Mouse (Mus musculus): ENCODE data around the gene Fgf15. TPM values are rescaled to one million over a fixed set of nuclear protein-coding genes. Genes with fewer than 3 reads are reported as not detected.

Gene Fgf15
- not detected for total RNA-seq (2021)
- long read RNA-seq, experiment 1: 0 reads
- long read RNA-seq, experiment 2: 0 reads

DNA sequence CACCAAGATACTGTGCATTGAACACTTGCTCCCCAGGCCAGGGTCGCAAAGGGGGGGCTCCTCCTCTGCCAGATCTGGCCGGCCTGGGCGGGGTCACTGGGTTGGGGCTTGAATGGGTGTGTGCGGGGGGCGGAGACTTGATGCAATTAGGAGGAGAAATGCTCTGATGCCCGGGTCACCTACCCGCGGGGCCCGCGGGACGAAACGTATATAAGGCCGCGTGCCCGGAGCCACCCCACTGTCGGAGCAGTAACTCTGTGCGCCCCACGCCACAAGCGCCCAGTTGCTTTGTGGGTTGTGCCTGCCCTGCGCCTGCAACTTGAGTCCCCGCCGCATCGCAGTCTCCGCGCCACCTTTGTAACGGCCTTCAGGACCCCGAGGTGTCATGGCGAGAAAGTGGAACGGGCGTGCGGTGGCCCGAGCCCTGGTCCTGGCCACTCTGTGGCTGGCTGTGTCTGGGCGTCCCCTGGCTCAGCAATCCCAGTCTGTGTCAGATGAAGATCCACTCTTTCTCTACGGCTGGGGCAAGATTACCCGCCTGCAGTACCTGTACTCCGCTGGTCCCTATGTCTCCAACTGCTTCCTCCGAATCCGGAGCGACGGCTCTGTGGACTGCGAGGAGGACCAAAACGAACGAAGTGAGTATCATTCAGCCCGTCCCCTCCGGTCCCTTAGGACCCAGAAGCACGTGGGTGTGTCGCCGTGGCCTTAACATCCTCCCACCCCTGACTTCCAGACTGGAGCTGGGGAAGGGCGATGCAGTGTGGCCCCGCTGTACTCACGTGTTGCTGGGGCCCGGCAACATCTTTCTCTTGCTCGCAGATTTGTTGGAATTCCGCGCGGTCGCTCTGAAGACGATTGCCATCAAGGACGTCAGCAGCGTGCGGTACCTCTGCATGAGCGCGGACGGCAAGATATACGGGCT is at the start of gene Fgf15:
Gene Fgf15 (plus strand): TSS at position 238 of the 925 bp plus-strand sequence.
- DNase-seq: peak in 1 of 2 experiments; percentile 11

DNA sequence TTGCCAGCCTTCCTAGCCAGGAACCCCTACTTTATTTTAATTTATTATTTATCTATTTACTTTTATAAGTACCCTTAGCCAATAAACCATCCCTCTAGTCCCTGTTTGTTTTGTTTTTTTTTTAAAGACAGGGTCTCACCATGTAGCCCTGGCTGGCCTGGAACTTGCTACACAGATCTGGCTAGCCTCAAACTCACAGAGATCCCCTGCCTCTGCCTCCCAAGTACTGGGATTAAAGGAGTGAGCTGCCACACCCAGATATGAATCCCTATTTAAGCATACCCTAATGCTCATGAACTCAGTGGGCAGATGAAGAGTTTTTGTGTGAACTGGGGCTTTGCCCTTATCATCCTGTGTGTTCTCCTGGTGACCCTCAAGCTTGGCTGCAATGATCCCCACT is 49.3 kb upstream of the Fgf15 start, which contains the start of gene Fgf4:
Gene Fgf4 (plus strand): TSS at position 301 of the 400 bp plus-strand sequence.
- DNase-seq: no peak

DNA sequence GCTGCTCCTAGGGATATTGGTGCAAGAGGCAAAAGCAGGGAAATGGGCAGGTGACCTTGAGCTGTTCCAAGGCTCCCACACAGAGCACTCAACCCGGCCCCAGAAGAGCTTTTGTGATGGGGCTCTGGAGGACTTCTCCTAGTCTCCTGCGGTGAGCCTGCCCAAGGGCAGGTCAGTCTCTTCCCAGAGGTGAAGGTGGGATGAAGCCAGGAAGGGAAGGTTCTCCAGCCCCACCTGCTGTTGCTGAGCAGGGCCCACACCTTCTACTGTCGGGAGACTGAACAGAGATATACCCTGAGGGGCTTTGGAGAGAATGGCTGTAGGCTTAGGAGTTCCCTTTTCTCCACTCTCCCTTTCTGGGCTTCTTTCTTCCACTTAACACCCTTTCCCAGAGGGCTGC is 45.0 kb upstream of the Fgf15 start:
- DNase-seq: no peak

DNA sequence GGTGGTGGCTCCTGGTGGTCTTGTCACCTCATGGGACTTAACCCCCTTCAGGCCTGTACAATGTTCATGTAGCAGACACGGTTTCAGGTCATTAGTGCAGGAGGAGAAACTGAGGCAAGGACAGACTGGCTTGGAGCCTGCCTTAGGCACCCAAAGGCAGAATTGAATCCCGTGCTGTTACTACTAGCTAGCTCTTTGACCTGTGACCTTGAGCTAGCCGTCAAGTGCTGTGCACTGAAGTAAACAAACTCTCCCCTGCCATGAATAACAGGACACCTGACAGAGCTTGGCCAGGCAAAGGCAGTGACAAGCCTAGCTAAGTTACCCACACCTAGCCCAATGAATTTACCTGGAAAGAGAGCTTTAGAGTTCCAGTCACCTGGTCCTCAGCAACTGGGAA is 41.4 kb upstream of the Fgf15 start:
- DNase-seq: no peak

DNA sequence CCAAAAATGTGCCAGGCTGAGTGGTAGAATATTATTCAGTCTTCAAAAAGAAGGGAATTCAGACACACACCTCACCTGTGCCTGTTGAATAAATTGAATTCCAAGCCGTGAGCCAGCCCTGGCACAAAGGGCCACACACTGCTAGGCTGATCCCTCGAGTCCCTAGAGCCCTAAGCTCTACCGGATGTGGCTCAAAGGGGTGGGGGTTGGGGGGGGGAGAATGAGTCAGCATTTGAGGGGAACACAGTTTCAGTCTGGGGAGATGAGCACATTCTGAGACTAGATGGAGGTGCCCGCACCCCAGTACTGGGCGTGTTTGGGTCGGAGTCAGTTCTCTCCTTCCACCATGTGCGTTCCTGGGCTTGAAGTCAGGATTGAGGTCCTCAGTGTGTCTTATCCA is 39.2 kb upstream of the Fgf15 start:
- no peak for DNase-seq

DNA sequence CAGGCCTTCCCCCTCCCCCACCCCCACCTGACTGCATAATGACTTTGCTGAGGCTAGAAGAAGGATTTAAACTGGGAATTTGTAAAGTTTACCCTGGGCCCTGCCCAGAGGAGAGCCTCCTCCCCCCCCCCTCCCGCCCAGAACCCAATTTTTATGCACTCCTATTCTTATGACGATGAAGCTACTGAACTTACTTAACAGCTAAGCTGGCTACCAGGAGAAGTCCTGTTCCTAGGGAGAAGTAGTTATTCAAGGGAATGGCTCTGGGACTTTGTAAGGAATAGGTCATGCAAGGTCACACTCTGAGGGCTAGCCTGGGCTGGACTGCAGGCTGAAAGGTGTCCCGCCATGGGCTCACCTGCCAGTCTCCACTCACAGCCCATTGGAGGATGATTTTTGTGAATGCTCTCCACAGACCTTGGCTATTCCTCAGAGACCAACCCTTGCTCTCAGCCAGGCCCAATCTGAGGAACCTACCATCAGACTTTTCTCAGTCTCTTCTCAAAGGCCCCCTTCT is 38.4 kb upstream of the Fgf15 start:
- no peak for DNase-seq

DNA sequence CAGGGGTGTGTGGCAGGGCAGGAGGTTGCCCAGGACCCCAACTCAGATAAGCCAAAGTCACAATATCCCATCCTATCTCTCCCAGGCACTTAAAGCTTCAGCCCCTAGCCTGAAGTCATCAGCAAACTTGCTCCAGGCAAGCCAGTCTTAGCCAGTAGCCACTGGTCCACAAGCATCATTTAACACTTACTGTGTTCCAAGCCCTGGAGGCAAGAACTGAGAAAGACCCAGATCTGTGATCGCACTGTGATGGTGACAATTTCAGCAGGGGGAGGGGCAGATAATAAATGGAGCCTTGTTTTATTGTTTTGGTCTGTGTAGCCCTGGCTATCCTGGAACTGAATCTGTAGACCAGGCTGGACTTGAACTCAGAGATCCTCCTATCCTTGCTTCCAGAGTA is 37.6 kb upstream of the Fgf15 start:
- no peak for DNase-seq

DNA sequence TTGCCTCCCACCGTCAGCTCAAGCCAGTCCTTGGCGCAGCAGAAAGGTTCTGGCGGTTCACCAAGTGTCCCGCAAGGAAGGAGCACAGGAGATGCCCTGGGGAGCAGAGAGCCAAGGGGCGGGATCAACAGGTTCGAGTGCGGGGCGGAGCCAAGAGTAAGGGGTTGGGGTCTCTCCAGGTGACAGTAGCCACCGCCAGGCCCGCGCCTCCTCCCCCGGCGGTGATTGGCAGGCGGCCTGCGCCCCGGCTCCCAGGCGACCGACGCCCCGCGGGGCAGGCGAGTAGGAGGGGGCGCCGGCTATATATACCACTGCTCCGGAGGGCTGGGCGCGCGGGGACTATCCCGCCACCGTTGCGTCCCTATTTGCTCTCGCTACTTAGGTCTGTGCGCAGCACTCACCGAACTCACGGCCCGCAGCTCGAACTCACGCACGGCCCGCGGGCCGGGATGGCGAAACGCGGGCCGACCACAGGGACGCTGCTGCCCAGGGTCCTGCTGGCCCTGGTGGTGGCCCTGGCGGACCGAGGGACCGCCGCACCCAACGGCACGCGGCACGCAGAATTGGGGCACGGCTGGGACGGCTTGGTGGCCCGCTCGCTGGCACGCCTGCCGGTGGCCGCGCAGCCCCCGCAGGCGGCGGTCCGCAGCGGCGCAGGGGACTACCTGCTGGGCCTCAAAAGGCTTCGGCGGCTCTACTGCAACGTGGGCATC is 35.1 kb upstream of the Fgf15 start:
- DNase-seq: no peak

DNA sequence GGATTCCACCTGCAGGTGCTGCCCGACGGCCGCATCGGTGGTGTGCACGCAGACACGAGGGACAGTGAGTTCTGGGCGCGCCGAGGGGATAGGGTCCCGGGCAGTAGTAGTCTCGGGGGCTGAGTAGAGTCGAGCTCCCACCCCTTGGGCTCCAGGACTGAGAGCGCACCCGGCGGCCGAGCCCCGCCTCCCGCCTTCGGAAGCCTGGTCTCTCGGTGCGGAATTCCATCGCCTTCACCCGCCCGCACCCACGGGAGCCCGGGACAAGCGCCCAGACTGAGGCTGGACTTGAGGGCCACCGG is 34.6 kb upstream of the Fgf15 start:
- DNase-seq: peak in 1 of 2 experiments; percentile 30

DNA sequence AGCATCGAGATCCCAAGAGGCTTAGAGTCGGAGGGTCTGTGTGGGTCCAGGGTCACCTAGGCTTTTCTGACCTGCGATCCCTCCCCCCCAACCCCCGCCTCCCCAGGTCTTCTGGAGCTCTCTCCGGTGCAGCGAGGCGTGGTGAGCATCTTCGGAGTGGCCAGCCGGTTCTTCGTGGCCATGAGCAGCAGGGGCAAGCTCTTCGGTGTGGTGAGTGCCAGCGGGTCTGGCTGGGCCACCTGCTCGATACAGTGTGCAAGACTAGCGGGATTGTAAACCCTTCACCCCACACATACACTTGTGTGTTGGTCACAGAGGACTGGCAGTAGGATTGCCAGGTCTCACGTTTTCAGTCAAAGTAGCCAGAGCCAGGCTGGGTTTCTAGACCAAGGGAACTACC is 34.2 kb upstream of the Fgf15 start:
- DNase-seq: no peak

DNA sequence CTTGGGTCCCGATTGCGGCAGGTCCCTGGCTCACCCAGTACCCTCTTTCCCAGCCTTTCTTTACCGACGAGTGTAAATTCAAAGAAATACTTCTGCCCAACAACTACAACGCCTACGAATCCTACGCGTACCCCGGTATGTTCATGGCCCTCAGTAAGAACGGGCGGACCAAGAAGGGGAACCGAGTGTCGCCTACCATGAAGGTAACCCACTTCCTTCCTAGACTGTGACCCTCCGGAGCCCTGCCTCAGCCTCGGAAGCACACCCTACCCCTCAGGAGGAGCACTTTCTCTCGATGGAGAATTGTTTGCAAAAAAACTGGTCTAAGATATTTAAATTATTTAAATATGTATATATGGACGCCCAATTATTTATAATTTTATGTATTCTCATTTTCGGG is 33.6 kb upstream of the Fgf15 start:
- DNase-seq: no peak

DNA sequence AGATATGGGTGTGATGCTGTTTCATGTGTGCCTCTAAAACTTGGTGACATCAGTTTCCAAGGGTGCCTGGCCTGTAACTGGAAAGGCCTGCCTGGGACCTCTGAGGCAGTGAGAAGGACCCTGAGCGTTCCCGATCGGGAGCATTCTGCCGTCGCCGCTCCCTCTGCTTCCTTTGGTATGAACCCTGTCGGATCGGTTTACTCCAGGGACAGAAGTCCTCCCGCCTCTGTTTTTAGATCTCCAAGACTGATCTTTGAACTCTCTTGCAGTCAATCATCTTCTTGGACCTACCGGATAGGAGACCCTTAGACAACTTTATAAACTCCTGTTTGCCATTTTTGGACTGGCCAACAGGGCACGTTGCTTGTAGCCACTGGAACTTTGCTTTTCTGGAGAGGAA is 33.1 kb upstream of the Fgf15 start:
- no peak for DNase-seq

DNA sequence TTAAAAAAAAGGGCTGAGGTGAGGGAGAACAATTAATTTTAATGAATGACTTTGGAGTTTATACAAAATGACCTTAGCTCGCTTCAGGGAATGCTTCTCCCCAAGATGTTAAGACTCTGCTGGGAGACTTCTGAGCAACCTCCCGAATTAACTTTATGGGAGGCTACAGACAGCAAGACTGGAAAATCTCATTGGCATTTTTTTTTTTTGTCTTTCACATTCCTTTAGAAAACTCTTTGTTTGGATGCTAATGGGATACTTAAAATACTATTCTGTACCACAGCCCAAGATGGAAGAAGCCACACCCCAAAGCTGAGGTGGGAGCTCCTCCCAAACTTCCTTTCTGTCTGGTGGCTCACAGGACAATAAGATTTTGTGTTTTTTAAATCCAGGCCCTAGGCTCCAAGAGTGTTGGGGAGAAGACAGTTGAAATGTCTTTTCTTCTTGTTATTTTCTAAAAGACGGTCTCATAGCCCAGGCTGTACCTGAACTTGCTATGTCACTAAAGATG is 32.1 kb upstream of the Fgf15 start:
- no peak for DNase-seq

DNA sequence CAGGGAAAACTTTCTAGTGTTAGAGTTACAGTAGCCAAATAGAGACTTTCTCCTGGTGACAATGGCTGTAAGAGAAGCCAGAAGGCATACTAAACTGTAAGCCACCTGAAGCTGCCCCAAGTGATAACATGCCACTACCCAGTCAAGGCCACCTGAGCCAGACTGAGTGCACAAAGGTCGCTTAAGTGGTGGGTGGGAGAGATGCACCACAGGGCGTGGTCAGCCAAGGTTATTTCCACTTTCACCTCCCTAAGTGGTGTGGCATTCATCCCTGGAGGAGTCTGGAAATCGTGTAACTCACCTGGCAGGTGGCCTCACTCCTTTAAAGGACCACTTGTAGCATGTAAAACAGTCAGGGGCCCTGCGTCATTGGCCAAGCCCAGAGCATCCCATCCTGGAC is 29.2 kb upstream of the Fgf15 start:
- DNase-seq: no peak

DNA sequence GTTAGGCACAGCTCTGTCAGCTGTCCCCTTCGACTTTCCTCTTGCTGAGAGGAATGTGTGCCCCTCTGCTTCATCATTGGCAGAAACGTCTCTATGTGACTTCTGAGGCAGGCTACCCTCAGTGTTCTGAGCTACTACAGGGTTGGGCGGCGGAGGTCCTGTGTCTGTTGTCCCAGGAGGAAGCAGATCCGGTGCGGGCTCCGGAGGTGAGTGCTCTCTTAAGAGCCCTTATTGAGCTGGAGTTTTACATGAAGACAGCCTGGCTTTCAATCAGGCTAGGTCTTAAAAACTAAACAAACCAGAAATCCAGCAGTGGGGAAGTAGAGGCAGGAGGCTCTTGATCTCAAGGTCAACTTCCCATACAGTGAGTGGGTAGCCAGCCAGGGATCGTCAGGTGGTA is 28.7 kb upstream of the Fgf15 start:
- no peak for DNase-seq

DNA sequence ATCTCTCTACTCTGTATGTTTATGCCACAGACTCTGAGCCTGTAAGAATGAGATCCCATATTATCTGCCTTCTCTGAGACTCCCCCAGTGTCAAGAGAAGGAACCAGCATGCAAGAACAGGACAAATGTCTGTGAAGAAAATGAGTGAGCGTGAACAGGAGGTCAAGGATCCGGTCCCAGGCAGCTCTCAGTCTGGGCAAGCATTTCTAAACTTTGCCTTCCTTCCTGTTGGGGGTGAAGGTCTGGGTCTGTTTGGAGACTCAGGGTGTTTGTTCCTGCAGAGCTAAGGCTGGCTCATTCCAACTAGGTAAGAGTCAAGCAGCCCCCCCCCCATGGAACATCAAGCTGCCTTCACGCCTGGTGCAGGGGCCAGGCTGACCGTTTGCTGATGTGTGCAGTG is 23.9 kb upstream of the Fgf15 start:
- no peak for DNase-seq

DNA sequence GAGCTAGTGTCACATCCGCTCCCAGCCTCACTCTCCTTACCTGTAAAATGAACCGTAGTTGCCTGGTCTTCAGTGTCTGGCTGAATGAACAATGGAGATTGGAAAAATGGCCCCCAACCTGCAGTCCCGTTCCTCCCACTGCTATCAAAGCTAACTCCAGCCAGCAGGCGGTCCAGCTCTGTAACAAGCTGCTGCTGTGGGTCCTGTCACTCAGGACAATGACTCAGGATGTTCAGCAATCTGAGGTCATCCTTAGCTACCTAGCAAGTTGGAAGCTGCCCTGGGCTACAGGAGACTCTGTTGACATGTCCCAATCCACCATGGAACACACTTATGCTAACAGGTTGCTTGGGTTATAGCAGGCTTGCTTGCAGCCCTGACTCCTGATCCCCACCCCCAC is 23.2 kb upstream of the Fgf15 start:
- no peak for DNase-seq

DNA sequence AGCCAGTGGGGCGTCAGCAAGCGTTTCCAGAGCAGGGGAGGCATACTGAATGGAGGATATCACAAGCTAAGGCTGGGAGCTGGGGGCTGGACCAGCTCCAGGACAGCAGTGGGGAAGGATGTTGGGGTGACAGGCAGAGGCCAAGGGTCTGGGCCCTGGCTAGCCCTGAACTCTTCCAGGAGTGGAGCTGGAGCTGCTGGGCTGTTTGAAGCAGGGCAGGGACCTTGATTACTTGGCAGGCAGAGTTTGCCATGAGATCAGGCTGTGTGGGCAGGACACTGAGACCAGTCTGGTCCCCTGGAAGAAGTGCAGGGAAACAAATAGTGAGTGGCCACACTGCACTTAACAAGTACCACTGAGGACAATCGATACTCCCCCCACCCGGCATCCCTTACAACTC is 22.1 kb upstream of the Fgf15 start:
- peak; percentile 39 to 53 for DNase-seq

DNA sequence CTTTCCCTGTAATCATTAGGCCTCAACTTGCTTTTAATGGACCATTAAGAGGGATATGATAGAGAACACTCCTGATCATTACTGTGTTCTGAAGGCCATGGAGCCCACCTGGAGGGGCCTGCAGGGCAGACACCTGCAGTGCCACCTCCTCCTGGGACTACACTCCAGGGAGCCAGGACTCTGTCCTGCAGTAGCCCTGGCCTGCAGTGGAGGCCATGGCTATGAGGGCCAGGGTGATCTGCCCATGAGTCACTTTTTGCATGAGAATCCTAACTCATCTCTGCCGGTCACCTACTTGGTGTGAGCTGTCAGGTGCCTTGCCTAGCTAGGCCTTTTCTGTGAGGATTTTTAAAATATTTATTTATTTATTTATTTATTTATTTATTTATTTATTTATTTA is 17.9 kb upstream of the Fgf15 start:
- DNase-seq: peak; percentile 42 to 47

DNA sequence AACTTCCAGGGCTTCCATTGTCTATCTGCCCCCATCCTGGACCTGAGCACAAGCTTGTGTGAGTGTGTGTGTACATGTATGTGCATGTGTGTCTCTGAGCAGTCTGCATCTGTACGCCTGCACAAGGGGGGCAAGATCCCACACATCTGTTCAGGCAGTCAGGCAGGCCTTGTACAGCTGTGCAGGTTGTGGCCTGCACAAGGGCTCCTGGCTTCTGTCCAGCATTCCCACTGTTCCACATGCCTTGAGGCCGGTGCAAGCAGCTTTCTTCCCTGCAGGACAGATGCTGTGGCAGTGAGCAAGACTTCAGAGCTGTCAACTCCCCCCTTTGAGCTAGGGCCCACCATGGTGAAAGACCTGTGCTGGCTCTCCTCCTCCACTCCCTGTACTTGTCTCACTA is 13.2 kb upstream of the Fgf15 start:
- peak in 1 of 2 experiments; percentile 17 for DNase-seq

DNA sequence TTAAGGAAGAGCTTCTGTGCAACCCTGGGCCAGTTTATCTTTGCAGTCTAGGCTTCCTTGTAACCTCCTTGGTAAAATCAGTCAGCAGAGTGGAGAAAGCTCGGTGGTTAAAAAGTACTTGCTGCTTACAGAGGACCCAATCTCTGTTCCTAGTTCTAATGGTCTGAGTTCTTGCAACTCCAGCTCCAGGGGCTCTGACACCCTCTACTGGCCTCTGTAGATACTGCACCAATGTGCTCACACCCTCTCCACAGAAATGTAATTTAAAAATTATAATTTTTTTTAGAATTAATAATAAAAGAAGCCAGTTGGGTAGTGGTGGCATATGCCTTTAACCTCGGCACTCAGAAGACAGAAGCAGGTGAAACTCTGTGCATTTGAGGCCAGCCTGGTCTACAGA is 8.7 kb upstream of the Fgf15 start:
- DNase-seq: no peak

DNA sequence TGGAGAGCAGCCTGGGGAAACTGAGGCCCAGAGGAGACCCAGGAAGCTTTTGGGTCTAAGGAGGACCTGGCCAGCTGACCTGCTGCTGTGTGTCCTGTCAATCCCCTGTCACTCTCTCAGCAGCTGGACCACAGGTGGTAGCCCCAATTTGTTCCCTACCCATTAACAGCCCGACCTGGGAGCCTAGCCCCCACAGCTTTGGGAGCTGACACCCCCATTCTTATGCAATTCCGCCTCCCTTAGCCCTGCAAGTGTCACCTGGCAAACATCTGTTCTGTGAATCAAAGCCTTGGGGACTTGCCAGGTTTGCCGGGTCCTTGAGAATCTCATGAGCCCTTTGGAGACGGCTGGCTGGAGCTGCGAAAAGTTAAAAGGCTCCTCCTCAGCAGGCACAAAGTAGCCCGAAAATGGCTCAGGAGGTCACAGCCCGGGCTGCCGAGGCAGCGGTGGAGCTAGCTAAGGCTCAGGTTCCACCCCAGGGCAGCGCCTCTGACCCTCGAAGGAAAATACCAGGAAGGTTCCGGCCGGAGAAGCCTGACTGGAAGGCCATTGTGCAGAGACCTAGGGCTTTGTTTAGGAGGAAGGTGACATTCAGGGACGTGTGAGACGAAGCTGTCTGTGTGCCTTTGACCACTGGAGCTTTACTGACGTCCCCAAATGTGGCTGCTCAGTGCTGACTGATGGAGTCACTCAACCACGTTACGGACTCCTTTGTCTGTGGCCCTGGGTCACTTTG is 7.6 kb upstream of the Fgf15 start:
- DNase-seq: peak; percentile 72
